Mouse (Mus musculus) liver, postnatal 0 days (tissue): ENCODE data around the gene Drd5.

ENCODE experiments used
- CTCF ChIP-seq: sonication (generic); IDR thresholded peaks from 2 replicates; pipeline ENCODE4 v1.5.1; 2016; ENCODE audit warnings: antibody characterized with exemption, low read depth
- EP300 ChIP-seq: IDR thresholded peaks from 2 replicates; pipeline ENCODE4 v1.6.1; 2016; ENCODE audit warnings: antibody characterized with exemption, low read depth, mild to moderate bottlenecking

DNA sequence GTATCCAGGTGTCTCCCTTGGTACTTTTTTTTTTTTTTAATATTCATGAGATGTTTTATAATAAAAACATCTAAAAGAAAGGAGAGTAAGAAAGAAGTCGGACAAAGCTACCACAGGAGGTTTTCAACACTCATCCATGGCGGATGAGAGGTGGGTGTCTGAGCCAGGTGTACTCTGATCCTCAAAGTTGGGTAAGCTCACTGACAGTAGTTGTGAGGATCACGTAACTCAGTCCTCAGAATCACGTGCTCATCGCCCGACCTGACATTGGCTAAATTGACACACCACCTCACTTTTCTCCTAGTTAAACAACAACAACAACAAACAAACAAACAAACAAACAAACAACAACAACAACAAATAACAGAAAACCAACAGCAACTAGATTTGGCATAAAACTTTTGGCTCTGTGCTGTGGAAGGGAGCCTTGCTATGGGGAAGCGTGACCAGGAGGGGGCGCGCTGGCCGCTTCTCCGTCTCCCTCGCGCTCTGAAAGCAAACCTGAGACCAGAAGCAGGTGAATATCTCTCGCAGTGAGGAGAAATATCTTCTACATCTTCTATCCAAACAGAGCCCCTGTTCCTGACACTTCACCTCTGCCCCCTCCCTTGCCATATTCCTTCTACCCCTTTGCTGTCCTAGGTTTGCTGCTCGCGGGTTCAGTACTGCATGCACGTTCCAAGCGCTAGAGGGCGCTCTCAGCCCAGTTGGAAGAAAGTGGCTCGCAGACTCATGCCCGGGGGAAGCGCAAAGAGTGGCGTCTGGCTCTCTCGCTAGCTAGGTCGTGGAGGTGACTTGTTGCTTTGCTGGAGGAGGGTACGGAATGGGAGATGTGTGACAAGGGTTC lies 11.7 kb upstream of the Drd5 start:
- TF ChIP-seq CTCF (peak; percentile 96), EP300 (no peak)
